Mouse (Mus musculus) heart, postnatal 0 days (tissue): ENCODE measurements around the gene Dync2li1. TPM values are rescaled to one million over a fixed set of nuclear protein-coding genes. Genes with fewer than 3 reads are reported as not detected.

Experiments used
- ATAC-seq: fragments of 200-750 bp; cut with Nextera tagmentation; 2 replicates; pipeline ENCODE4 v1.8.0; 2017; ENCODE audit warnings: low read depth, moderate number of reproducible peaks, moderate library complexity; ENCODE audit not compliant: insufficient read depth
- DNase-seq: peaks from one replicate; pipeline ENCODE4 v3.0.0-alpha.2; 2016; ENCODE audit warnings: low spot score
- H3K27ac ChIP-seq: fragments of 300-500 bp; sonication (generic); 2 replicates; pipeline ENCODE4 v1.5.1; 2014; ENCODE audit warnings: low read depth, mild to moderate bottlenecking
- H3K27me3 ChIP-seq: fragments of 300-500 bp; sonication (generic); 2 replicates; pipeline ENCODE4 v1.6.1; 2014; ENCODE audit warnings: low read length, mixed read lengths; ENCODE audit not compliant: control insufficient read depth, insufficient read depth
- H3K36me3 ChIP-seq: fragments of 300-500 bp; sonication (generic); replicated peaks from 2 replicates; pipeline ENCODE4 v1.6.1; 2014; ENCODE audit warnings: low read length, mixed read lengths; ENCODE audit not compliant: control insufficient read depth, insufficient read depth
- H3K4me1 ChIP-seq: fragments of 300-500 bp; sonication (generic); 2 replicates; pipeline ENCODE4 v1.6.1; 2014; ENCODE audit warnings: antibody characterized with exemption; ENCODE audit not compliant: control insufficient read depth, insufficient read depth
- H3K4me2 ChIP-seq: fragments of 300-500 bp; sonication (generic); 2 replicates; pipeline ENCODE4 v1.6.1; 2014; ENCODE audit warnings: low read depth, mild to moderate bottlenecking, low read length, moderate library complexity
- H3K4me3 ChIP-seq: fragments of 300-500 bp; sonication (generic); 2 replicates; pipeline ENCODE4 v1.5.1; 2014; ENCODE audit warnings: low read depth, low read length
- H3K9ac ChIP-seq: fragments of 300-500 bp; sonication (generic); replicated peaks from 2 replicates; pipeline ENCODE4 v1.6.1; 2014; ENCODE audit warnings: low read depth, low read length, mixed read lengths
- H3K9me3 ChIP-seq: fragments of 300-500 bp; sonication (generic); replicated peaks from 2 replicates; pipeline ENCODE4 v1.6.1; 2016; ENCODE audit warnings: low read length; ENCODE audit not compliant: control insufficient read depth
- CTCF ChIP-seq: IDR thresholded peaks from 2 replicates; pipeline ENCODE4 v1.5.1; 2016; ENCODE audit warnings: antibody characterized with exemption, control low read depth, low read depth
- EP300 ChIP-seq: IDR thresholded peaks from 2 replicates; pipeline ENCODE4 v1.6.1; 2016; ENCODE audit warnings: antibody characterized with exemption, low read depth
- WGBS: fragments of 180-500 bp; shearing (Covaris S2); extraction: QIAGEN DNeasy Blood & Tissue Kit; methylation state at CpG from one replicate; pipeline ENCODE4 v1.1.7; 2014; 5-methylcytosine and 5-hydroxymethylcytosine counted together
- polyA plus RNA-seq: library from polyadenylated mRNA; unstranded; fragments of >200 nt; fragmentation: Nextera tagmentation; extraction: Ambion mirVana; gene quantifications from 2 replicates; pipeline ENCODE4 v1.2.1, GENCODE M21; 2015
- total RNA-seq: library from RNA; depleted of rRNA; stranded (reverse); fragments of >200 nt; gene quantifications from 2 replicates; pipeline ENCODE4 v1.2.3, GENCODE M21; 2014; ENCODE audit warnings: low replicate concordance

Dync2li1 gene
- total and polyA plus RNA-seq, 2 experiments from 2014 or later, result 6.6 TPM; not detected in 1

GRCm38 (mm10) chr17:84619112-84619511 is 7.2 kb upstream of the Dync2li1 start:
- 82% methylated on average over 7 of the region's 7 CpGs for WGBS
- no peaks in the 10 kb centered on the region for H3K27me3 ChIP-seq
- no peaks in the 10 kb centered on the region for H3K4me1 ChIP-seq
- TF ChIP-seq EP300 (no peak), CTCF (no peak)
- no peak overlapping the region for H3K4me2 ChIP-seq
- no peaks in the 10 kb centered on the region for H3K9me3 ChIP-seq
- ATAC-seq (no peak), DNase-seq (no peak)
- H3K4me3 ChIP-seq, result no peak overlapping the region
- H3K27ac ChIP-seq, result no peak overlapping the region
- H3K9ac ChIP-seq, result no peak overlapping the region
- H3K36me3 ChIP-seq, result no peaks in the 10 kb centered on the region

GRCm38 (mm10) chr17:84620076-84620475 is 6.2 kb upstream of the Dync2li1 start:
- no peak for DNase-seq
- no peak overlapping the region for H3K4me2 ChIP-seq
- no peak for ATAC-seq
- no peaks in the 10 kb centered on the region for H3K27me3 ChIP-seq
- TF ChIP-seq EP300 (no peak), CTCF (no peak)
- no peaks in the 10 kb centered on the region for H3K36me3 ChIP-seq
- H3K4me1 ChIP-seq, result no peaks in the 10 kb centered on the region
- 0 out of 2 replicates have a peak overlapping the region, but pooled peaks have one; percentile 15 for H3K27ac ChIP-seq
- no peak overlapping the region for H3K4me3 ChIP-seq
- no peak overlapping the region for H3K9ac ChIP-seq
- 79% methylated on average over 3 of the region's 3 CpGs for WGBS
- H3K9me3 ChIP-seq, result no peaks in the 10 kb centered on the region

GRCm38 (mm10) chr17:84620610-84621009 is 5.7 kb upstream of the Dync2li1 start:
- Histone ChIP-seq H3K9ac (no peak overlapping the region), H3K4me1 (no peaks in the 10 kb centered on the region), H3K27me3 (no peaks in the 10 kb centered on the region), H3K36me3 (no peaks in the 10 kb centered on the region), H3K9me3 (no peaks in the 10 kb centered on the region), H3K27ac (no peak overlapping the region), H3K4me2 (no peak overlapping the region), H3K4me3 (no peak overlapping the region)
- DNase-seq (no peak), ATAC-seq (no peak)
- TF ChIP-seq EP300, result no peak
- no peak for TF ChIP-seq CTCF
- 84% methylated on average over 6 of the region's 6 CpGs for WGBS

- Histone ChIP-seq H3K4me1 (no peaks in the 10 kb centered on the region), H3K9ac (no peak overlapping the region), H3K36me3 (no peaks in the 10 kb centered on the region), H3K9me3 (no peaks in the 10 kb centered on the region), H3K27me3 (no peaks in the 10 kb centered on the region), H3K4me3 (no peak overlapping the region), H3K4me2 (no peak overlapping the region), H3K27ac (no peak overlapping the region)
- ATAC-seq, result no peak
- DNase-seq, result no peak
- TF ChIP-seq EP300 (no peak), CTCF (no peak)
- WGBS, result 75% methylated on average over 6 of the region's 6 CpGs
Observed at GRCm38 (mm10) chr17:84621209-84621608, 5.1 kb upstream of the Dync2li1 start.

- no peak overlapping the region for H3K4me3 ChIP-seq
- H3K27ac ChIP-seq, result no peak overlapping the region
- no peak overlapping the region for H3K9ac ChIP-seq
- DNase-seq (no peak), ATAC-seq (no peak)
- TF ChIP-seq CTCF, result no peak
- TF ChIP-seq EP300, result no peak
- no peaks in the 10 kb centered on the region for H3K9me3 ChIP-seq
- no peaks in the 10 kb centered on the region for H3K36me3 ChIP-seq
- WGBS, result 69% methylated on average over 4 of the region's 4 CpGs
- no peak overlapping the region for H3K4me2 ChIP-seq
- H3K27me3 ChIP-seq, result no peaks in the 10 kb centered on the region
- H3K4me1 ChIP-seq, result no peaks in the 10 kb centered on the region; the same call in 1 of the 2 replicates
Observed at GRCm38 (mm10) chr17:84622028-84622427, 4.3 kb upstream of the Dync2li1 start.

GRCm38 (mm10) chr17:84622873-84623272 is 3.4 kb upstream of the Dync2li1 start:
- Histone ChIP-seq H3K4me2 (no peak overlapping the region), H3K27me3 (no peaks in the 10 kb centered on the region), H3K9me3 (no peaks in the 10 kb centered on the region), H3K4me1 (no peaks in the 10 kb centered on the region; the same call in 1 of the 2 replicates), H3K36me3 (no peaks in the 10 kb centered on the region), H3K4me3 (no peak overlapping the region), H3K9ac (no peak overlapping the region), H3K27ac (no peak overlapping the region)
- DNase-seq (no peak), ATAC-seq (no peak)
- WGBS, result 59% methylated on average over 2 of the region's 2 CpGs
- TF ChIP-seq CTCF (no peak), EP300 (no peak)
